ENCODE assay signal across 17 mouse cellular contexts in genomic region chr7:109218977-109219271, GRCm38 (mm10). TPM values are rescaled to one million over a fixed set of nuclear protein-coding genes. Genes with fewer than 3 reads are reported as not detected.
DNase-seq lines count a peak whose midpoint lies in the region; ATAC-seq and TF ChIP-seq lines count a peak whose summit lies in the region.
"Had no signal": no experiment of that assay in that cellular context is flagged by ENCODE, and none has a peak within 500 bp of the region (broad histone marks: within the 10 kb centered on the region; RNA-seq: fewer than 3 reads in every experiment).

No protein-coding gene starts in this region.

- H3K27me3 ChIP-seq in lung, embryonic 14.5 days (ENCODE audit: insufficient read depth, low read length): no peaks in the 10 kb centered on the region
- peaks cover 13% of the 10 kb centered on the region for H3K27me3 ChIP-seq in forebrain, embryonic 16.5 days (replicated peaks; ENCODE audit: control insufficient read depth, insufficient read depth, low read length)
- H3K27me3 ChIP-seq: intestine, embryonic 15.5 days; limb, embryonic 13.5 days had no signal

- no peak overlapping the region for H3K27ac ChIP-seq in lung, embryonic 14.5 days (ENCODE audit: low read depth)
- no peak overlapping the region for H3K27ac ChIP-seq in forebrain, embryonic 16.5 days (ENCODE audit: low read length)
- H3K27ac ChIP-seq: intestine, embryonic 15.5 days; limb, embryonic 13.5 days; neural tube, embryonic 13.5 days had no signal

- peak; percentile 45 for ATAC-seq in lung, embryonic 14.5 days (ENCODE audit: insufficient read depth)
- peak; percentile 38; the same call in 1 of the 2 replicates for ATAC-seq in forebrain, embryonic 16.5 days
- ATAC-seq: activated CD4-positive, CD25-positive, alpha-beta regulatory T cell, adult 4 months; intestine, embryonic 15.5 days; liver, postnatal 0 days had no signal

- no peak overlapping the region for H3K9ac ChIP-seq in lung, embryonic 14.5 days
- H3K9ac ChIP-seq in forebrain, embryonic 16.5 days (replicated peaks; ENCODE audit: low read depth, low read length): no peak overlapping the region
- H3K9ac ChIP-seq: intestine, embryonic 15.5 days; limb, embryonic 13.5 days; liver, postnatal 0 days; neural tube, embryonic 13.5 days had no signal

- TF ChIP-seq CTCF in lung, embryonic 14.5 days (IDR thresholded peaks at IDR 0.05; ENCODE audit: low read depth): no peak
- TF ChIP-seq CTCF in brain, embryonic 14.5 days (IDR thresholded peaks at IDR 0.05; ENCODE audit: borderline replicate concordance, extremely low read depth, insufficient read depth, insufficient read length): no peak

- no peaks in the 10 kb centered on the region for H3K9me3 ChIP-seq in lung, embryonic 14.5 days (ENCODE audit: low read depth, low read length)
- no peaks in the 10 kb centered on the region for H3K9me3 ChIP-seq in forebrain, embryonic 16.5 days (ENCODE audit: control insufficient read depth, low read length)
- H3K9me3 ChIP-seq: intestine, embryonic 15.5 days; limb, embryonic 13.5 days; neural tube, embryonic 13.5 days had no signal

- TF ChIP-seq POLR2A in brain, embryonic 14.5 days (IDR thresholded peaks at IDR 0.05; ENCODE audit: borderline replicate concordance, extremely low read depth, insufficient read depth, insufficient read length, poor library complexity, severe bottlenecking): no peak

- 48% methylated on average over 5 of the region's 5 CpGs for WGBS in lung, embryonic 14.5 days
- WGBS in forebrain, embryonic 16.5 days: 4% methylated on average over 5 of the region's 5 CpGs

- H3K4me1 ChIP-seq in lung, embryonic 14.5 days (ENCODE audit: insufficient read depth): no peaks in the 10 kb centered on the region
- H3K4me1 ChIP-seq in forebrain, embryonic 16.5 days (replicated peaks; ENCODE audit: control insufficient read depth, insufficient read depth, low read length): no peaks in the 10 kb centered on the region
- H3K4me1 ChIP-seq: limb, embryonic 13.5 days had no signal

- H3K4me2 ChIP-seq in lung, embryonic 14.5 days: no peak overlapping the region
- H3K4me2 ChIP-seq in forebrain, embryonic 16.5 days (ENCODE audit: low read length): no peak overlapping the region
- H3K4me2 ChIP-seq: intestine, embryonic 15.5 days; limb, embryonic 13.5 days; neural tube, embryonic 13.5 days had no signal

- peak; percentile 40 for DNase-seq in lung, embryonic 14.5 days
- no peak for DNase-seq in lung, postnatal 10 days
- DNase-seq in brain, embryonic 14.5 days (ENCODE audit: low read depth): peak; percentile 73
- peak; percentile 23 for DNase-seq in retina, embryonic 14.5 days (ENCODE audit: low spot score)
- no peak for DNase-seq in layer of hippocampus, adult 9-11 months
- DNase-seq in urinary bladder, postnatal 36 days (ENCODE audit: low spot score in 2 of 2): no peak
- DNase-seq: cerebellum, adult 11-12 months; heart, adult 18-20 months; kidney, postnatal 14 days; layer of hippocampus, postnatal 36 days; liver, postnatal 0 days; right cerebral cortex, adult 18-20 months had no signal

- no peak overlapping the region for H3K4me3 ChIP-seq in lung, embryonic 14.5 days (ENCODE audit: low read depth, low read length)
- no peak overlapping the region for H3K4me3 ChIP-seq in forebrain, embryonic 16.5 days (replicated peaks; ENCODE audit: low read length)
- H3K4me3 ChIP-seq: intestine, embryonic 15.5 days; limb, embryonic 13.5 days; neural tube, embryonic 13.5 days had no signal

- no peaks in the 10 kb centered on the region for H3K36me3 ChIP-seq in lung, embryonic 14.5 days (ENCODE audit: insufficient read depth)
- no peaks in the 10 kb centered on the region for H3K36me3 ChIP-seq in forebrain, embryonic 16.5 days (ENCODE audit: control insufficient read depth, insufficient read depth)
- H3K36me3 ChIP-seq: intestine, embryonic 15.5 days; limb, embryonic 13.5 days; neural tube, embryonic 13.5 days had no signal

RNA-seq across cellular contexts. Expression of gene Lmo1, which starts 43.9 kb away (rescaled TPM):
- polyA plus RNA-seq in lung, embryonic 14.5 days (2014; fragmentation: Nextera tagmentation; extraction: Ambion mirVana): 11.8 and 15.0 TPM in 2 replicates
- 131 and 176 TPM in 2 replicates for polyA plus RNA-seq in brain, embryonic 14.5 days (2012; rRNA removed)
- 64.2 and 82.2 TPM in 2 replicates for polyA plus RNA-seq in forebrain, embryonic 16.5 days (2015; fragmentation: Nextera tagmentation; extraction: Ambion mirVana)
- polyA plus RNA-seq: activated CD4-positive, CD25-positive, alpha-beta regulatory T cell, adult 4 months had no signal

Comparison
In these comparisons a context has a peak if more than half of its experiments do, and no peak if none do; other contexts are left out.
1. DNase-seq: peak in lung, embryonic 14.5 days (single experiment), brain, embryonic 14.5 days (single experiment) and retina, embryonic 14.5 days (single experiment); none in lung, postnatal 10 days (single experiment), layer of hippocampus, adult 9-11 months (single experiment) and urinary bladder, postnatal 36 days (0 of 2).